Mouse (Mus musculus): ENCODE results near the gene Sytl3.

The Sytl3 gene

DNA sequence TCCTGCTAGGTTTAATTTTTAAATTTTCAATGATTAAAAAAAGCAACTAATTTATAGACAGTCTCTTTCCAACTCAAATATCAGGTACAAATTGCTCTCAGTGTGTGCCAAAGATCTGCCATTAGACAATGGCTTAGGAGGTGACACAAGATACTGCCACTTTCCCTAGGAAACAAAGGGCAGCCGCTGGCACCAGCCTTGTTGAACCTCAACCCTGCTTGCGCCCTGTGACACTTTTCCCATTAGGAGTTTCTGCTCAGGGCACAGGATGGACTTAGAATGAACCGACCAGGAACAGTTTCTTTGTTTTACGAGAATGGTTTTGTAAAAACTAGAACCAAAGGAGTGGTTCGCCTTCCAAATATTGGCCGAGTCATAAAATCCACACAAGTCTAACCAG, 117.2 kb downstream of the Sytl3 start:
- DNase-seq (ENCODE audit: low read depth in 1 of 2, low spot score in 2 of 2), result no peak

- no peak for DNase-seq (ENCODE audit: low read depth in 1 of 2, low spot score in 2 of 2)
Measured at GRCm38 (mm10) chr17:6776576-6776975, 117.7 kb downstream of the Sytl3 start.

DNA sequence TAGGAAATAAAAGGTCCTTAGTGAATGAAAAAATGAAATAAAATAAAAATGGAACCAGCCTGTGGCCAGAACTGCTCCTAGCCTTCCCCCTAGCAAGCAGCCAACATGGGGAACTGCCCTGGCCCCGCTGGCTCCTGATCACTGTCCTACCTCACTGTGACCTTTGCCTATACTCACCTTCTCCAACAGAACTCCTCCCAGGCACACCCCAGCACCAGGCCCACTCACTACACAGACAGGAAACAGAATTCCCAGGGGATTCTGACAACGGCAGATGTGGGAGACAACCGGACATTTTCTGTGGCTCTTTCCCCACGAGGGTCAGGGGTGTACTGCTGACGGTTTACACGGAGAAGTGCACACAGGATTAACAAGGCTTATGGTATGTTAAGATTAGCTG, 118.2 kb downstream of the Sytl3 start:
- no peak for DNase-seq (ENCODE audit: low read depth in 1 of 2, low spot score in 2 of 2)

GRCm38 (mm10) chr17:6777629-6778331, 118.9 kb downstream of the Sytl3 start:
- no peak for DNase-seq (ENCODE audit: low read depth in 1 of 2, low spot score in 2 of 2)

DNA sequence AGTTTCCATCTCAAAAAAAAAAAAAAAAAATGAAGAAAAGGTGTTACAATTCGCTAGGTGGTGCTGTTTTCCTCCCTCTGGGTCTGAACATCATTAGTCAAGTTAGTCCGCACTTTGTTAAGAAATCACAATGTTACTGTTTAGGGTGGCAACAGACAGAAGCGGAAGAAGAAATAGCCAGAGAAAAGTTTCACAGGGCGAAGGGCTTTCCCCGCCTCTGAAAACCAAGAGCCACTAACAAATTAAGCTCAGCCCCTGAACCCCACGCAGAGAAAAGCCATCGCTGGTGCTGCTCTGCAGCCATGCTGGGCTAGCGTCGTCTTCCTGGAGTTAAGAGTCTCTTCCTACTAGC, 119.4 kb downstream of the Sytl3 start:
- DNase-seq (ENCODE audit: low read depth in 1 of 2, low spot score in 2 of 2), result peak; percentile 58 to 67

GRCm38 (mm10) chr17:6778771-6779509, 120.0 kb downstream of the Sytl3 start:
- no peak for DNase-seq (ENCODE audit: low read depth in 1 of 2, low spot score in 2 of 2)

- no peak for DNase-seq (ENCODE audit: low read depth in 1 of 2, low spot score in 2 of 2)
Measured at GRCm38 (mm10) chr17:6779632-6780031, 120.7 kb downstream of the Sytl3 start.

DNA sequence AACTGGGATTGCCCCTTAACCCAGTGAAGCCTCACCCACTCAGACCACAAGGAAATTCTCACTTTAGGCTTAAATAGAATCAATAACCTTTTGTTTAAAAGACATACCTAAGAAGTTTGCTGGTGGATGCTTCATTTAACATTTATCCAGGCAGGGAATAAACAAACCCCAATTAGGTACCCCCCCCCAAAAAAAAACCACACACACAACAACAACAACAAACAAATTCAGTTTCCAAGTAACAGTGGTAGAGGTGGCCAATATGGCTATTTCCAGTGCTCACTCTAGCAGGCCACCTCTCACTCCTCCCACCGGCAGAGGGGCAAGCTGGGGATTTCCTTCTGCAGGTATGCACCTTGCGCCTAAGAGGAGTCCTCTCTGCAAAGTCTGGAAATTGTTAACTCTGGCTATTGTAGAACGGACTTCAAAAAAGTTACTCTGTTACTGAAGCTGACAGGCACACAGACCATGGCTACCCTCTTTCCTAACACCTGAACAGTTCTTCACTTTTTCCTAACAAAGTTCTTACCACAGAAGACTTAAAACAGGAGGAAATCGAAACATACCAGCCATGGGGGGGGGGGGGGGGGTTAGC, 121.7 kb downstream of the Sytl3 start:
- DNase-seq (ENCODE audit: low read depth in 1 of 2, low spot score in 2 of 2), result no peak

- no peak for DNase-seq (ENCODE audit: low read depth in 1 of 2, low spot score in 2 of 2)
Measured at GRCm38 (mm10) chr17:6781273-6781672, 122.4 kb downstream of the Sytl3 start.

GRCm38 (mm10) chr17:6782033-6782526, 123.2 kb downstream of the Sytl3 start:
- DNase-seq (ENCODE audit: low read depth in 1 of 2, low spot score in 2 of 2), result peak in 1 of 2 experiments; percentile 19

DNA sequence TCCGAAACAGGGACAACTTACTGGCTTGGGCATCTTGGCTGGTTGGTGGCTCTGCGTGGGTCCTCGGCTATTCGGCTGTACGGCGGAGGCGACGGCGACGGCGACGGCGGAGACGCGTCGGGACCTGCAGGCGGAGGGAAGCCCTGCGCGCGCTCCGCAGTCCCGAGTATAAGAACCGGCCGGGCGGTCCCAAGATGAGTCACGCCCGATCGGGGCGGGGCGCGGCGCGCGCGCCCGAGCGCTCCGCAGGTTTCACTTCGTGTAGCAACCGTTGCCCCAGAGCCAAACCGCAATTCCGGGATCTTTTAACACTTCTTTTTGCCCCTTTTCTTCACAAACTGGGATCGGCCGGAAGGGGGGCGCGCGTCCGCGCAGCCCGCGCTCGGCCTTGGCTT, 123.7 kb downstream of the Sytl3 start, which contains the start of gene Ezr:
Gene Ezr, minus strand, starts transcription at position 174 of the 395 bp plus-strand sequence.
- peak; percentile 79 to 85 for DNase-seq (ENCODE audit: low read depth in 1 of 2, low spot score in 2 of 2)

DNA sequence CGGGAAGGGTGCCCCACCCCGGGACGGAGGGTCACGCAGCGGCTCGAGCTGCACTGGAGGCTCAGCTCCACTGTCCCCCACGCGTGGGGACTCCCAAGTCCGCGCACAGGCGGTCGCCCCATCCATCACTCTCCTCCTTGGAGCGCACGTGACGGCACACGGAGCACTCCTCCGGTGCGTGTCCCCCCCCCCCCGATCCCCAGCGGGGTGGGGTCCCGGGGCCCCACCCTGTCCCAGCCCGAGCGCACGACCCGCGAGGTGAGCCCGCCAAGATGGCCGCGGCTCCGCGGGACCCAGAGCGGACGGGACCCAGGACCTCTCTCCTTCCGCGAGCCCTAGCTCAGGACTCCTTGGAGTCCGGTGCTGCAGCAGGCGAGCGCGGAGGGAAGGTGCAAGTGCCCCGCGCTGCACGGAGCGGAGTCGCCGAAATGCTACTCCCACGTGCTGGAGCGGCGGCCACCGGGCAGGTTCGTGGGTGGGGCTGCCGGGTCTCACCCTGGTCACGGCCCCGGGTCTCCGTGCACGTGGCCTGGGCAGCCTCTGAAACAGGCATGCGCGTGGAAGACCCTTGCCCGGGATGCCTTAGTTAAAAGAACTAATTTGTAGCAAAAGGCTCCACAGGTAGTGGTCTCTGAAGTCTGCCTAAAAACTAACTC, 124.2 kb downstream of the Sytl3 start:
- DNase-seq (ENCODE audit: low read depth in 1 of 2, low spot score in 2 of 2), result peak in 1 of 2 experiments; percentile 31

- no peak for DNase-seq (ENCODE audit: low read depth in 1 of 2, low spot score in 2 of 2)
Measured at GRCm38 (mm10) chr17:6783756-6784357, 125.0 kb downstream of the Sytl3 start.

- DNase-seq (ENCODE audit: low read depth in 1 of 2, low spot score in 2 of 2), result no peak
Measured at GRCm38 (mm10) chr17:6787241-6787640, 128.3 kb downstream of the Sytl3 start.

Measured in monocyte, adult 2 months (primary cell).